In the genomic region with DNA sequence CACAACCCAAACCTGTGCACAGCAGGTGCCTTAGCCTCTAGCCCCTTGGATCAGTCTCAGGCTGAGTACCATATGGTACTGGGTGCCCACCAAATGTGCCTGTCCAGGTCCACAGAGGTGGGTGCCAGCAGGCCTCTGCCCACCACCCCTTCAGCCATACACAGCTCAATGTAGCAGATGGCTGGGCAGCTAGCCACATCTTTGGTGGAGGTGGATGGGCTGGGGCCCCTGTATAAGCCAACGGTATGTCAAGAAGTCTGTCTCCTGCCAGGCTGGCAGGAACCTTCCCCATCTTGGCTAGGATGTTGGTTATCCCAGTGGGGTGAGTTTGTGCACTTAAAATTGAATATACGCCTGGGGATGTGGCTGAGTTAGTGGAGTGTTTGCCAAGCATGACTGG, we compare ENCODE assay signal across 30 mouse cellular contexts. TPM values are rescaled to one million over a fixed set of nuclear protein-coding genes. Genes with fewer than 3 reads are reported as not detected.
DNase-seq lines count a peak whose midpoint lies in the region; ATAC-seq and TF ChIP-seq lines count a peak whose summit lies in the region.
"Had no signal": no experiment of that assay in that cellular context is flagged by ENCODE, and none has a peak within 500 bp of the region (broad histone marks: within the 10 kb centered on the region; RNA-seq: fewer than 3 reads in every experiment).

No protein-coding gene starts in this region.

- H3K36me3 ChIP-seq in hindbrain, postnatal 0 days (ENCODE audit: insufficient read depth, low read length), result no peaks in the 10 kb centered on the region
- no peaks in the 10 kb centered on the region for H3K36me3 ChIP-seq in hindbrain, embryonic 10.5 days
- H3K36me3 ChIP-seq: forebrain, embryonic 12.5 days; hindbrain, embryonic 13.5 days; liver, embryonic 15.5 days had no signal

- H3K9ac ChIP-seq in hindbrain, postnatal 0 days (replicated peaks; ENCODE audit: low read length), result no peak overlapping the region
- H3K9ac ChIP-seq: forebrain, embryonic 12.5 days; kidney, embryonic 15.5 days; limb, embryonic 12.5 days; liver, embryonic 15.5 days; lung, embryonic 15.5 days; neural tube, embryonic 13.5 days had no signal

- ATAC-seq in hindbrain, postnatal 0 days, result 0 out of 2 replicates have a peak, but pooled peaks have one; percentile 8
- peak; percentile 47; the same call in 1 of the 2 replicates for ATAC-seq in cerebellum, adult (ENCODE audit: insufficient number of reproducible peaks, low FRiP score, low TSS enrichment)
- ATAC-seq: Patski had no signal

- H3K27me3 ChIP-seq in hindbrain, postnatal 0 days (ENCODE audit: insufficient read depth, low read length), result no peaks in the 10 kb centered on the region
- peaks cover 32% of the 10 kb centered on the region for H3K27me3 ChIP-seq in hindbrain, embryonic 10.5 days (ENCODE audit: insufficient read depth, poor library complexity, severe bottlenecking)
- H3K27me3 ChIP-seq: Patski had no signal

- H3K4me2 ChIP-seq in hindbrain, postnatal 0 days (ENCODE audit: low read depth, low read length), result no peak overlapping the region
- H3K4me2 ChIP-seq: forebrain, embryonic 12.5 days; hindbrain, embryonic 13.5 days; kidney, embryonic 15.5 days; limb, embryonic 12.5 days; liver, embryonic 15.5 days; lung, embryonic 15.5 days; midbrain, embryonic 11.5 days; neural tube, embryonic 13.5 days had no signal

- 62% methylated on average over 2 of the region's 2 CpGs for WGBS in hindbrain, postnatal 0 days
- 85% methylated on average over 2 of the region's 2 CpGs for WGBS in hindbrain, embryonic 10.5 days

- peak; percentile 66 for DNase-seq in hindbrain, postnatal 0 days (ENCODE audit: low spot score)
- no peak for DNase-seq in hindbrain, embryonic 10.5 days (ENCODE audit: low spot score)
- peak; percentile 96 for DNase-seq in cerebellum, adult 8-10 months
- DNase-seq in cerebellum, postnatal 25 days, result peak; percentile 97 to 98
- DNase-seq in layer of hippocampus, postnatal 14 days (ENCODE audit: low spot score in 2 of 2), result no peak
- no peak for DNase-seq in adrenal gland, adult 8-10 months
- no peak for DNase-seq in embryo, embryonic 10 days (ENCODE audit: low spot score)
- DNase-seq: gastrocnemius, postnatal 25 days; heart, postnatal 36 days; kidney, adult 18-20 months; kidney, postnatal 25 days; layer of hippocampus, postnatal 36 days; lung, postnatal 36 days; right cerebral cortex, postnatal 4 days; thymus, adult 18-20 months; thymus, postnatal 25 days had no signal

- peaks cover 12% of the 10 kb centered on the region for H3K4me1 ChIP-seq in hindbrain, postnatal 0 days (ENCODE audit: insufficient read depth, low read length)
- peaks cover 44% of the 10 kb centered on the region for H3K4me1 ChIP-seq in hindbrain, embryonic 10.5 days (replicated peaks)

- TF ChIP-seq CTCF in hindbrain, postnatal 0 days (IDR thresholded peaks at IDR 0.05; ENCODE audit: low read depth), result no peak

- no peak overlapping the region for H3K4me3 ChIP-seq in hindbrain, postnatal 0 days (ENCODE audit: low read length)
- H3K4me3 ChIP-seq in hindbrain, embryonic 10.5 days, result no peak overlapping the region
- H3K4me3 ChIP-seq: erythroblast, embryonic 14.5 days; forebrain, embryonic 12.5 days; heart, embryonic 10.5 days; hindbrain, embryonic 13.5 days; kidney, embryonic 15.5 days; limb, embryonic 12.5 days; liver, embryonic 15.5 days; lung, embryonic 15.5 days; neural tube, embryonic 13.5 days had no signal

- H3K9me3 ChIP-seq in hindbrain, postnatal 0 days (ENCODE audit: low read length), result no peaks in the 10 kb centered on the region
- no peaks in the 10 kb centered on the region for H3K9me3 ChIP-seq in hindbrain, embryonic 10.5 days
- H3K9me3 ChIP-seq: forebrain, embryonic 12.5 days; heart, embryonic 10.5 days; hindbrain, embryonic 13.5 days; kidney, embryonic 15.5 days; limb, embryonic 12.5 days; liver, embryonic 15.5 days; lung, embryonic 15.5 days; neural tube, embryonic 13.5 days had no signal

- no peak overlapping the region; the same call in 1 of the 2 replicates for H3K27ac ChIP-seq in hindbrain, postnatal 0 days
- no peak overlapping the region for H3K27ac ChIP-seq in hindbrain, embryonic 10.5 days
- H3K27ac ChIP-seq: forebrain, embryonic 12.5 days; heart, embryonic 10.5 days; hindbrain, embryonic 13.5 days; kidney, embryonic 15.5 days; limb, embryonic 12.5 days; liver, embryonic 15.5 days; lung, embryonic 15.5 days; neural tube, embryonic 13.5 days; stomach, postnatal 0 days had no signal

RNA-seq across cellular contexts. Expression of a gene that starts 10.6 kb away (rescaled TPM):
- total RNA-seq in hindbrain, postnatal 0 days (2014; rRNA removed), result 101 and 119 TPM in 2 replicates
- polyA plus RNA-seq in hindbrain, postnatal 0 days (2015; fragmentation: Nextera tagmentation; extraction: Ambion mirVana), result 78.2 and 83.9 TPM in 2 replicates
- 36.3 and 38.6 TPM in 2 replicates for polyA plus RNA-seq in hindbrain, embryonic 10.5 days (2016; fragmentation: Nextera tagmentation; extraction: Ambion mirVana)
- 10 to 100 TPM; 24.5 to 28.7 TPM for total RNA-seq in layer of hippocampus, postnatal 14 days (2021)
- total RNA-seq in adrenal gland, adult 8-10 months (2022), result 100 to 1,000 TPM in 2 of 4 experiments, 10 to 100 TPM in 2; 89.1 to 191 (median 124) TPM

RNA-seq across cellular contexts. Expression of a gene that starts 10.7 kb away (rescaled TPM):
- total RNA-seq in hindbrain, postnatal 0 days (2014; rRNA removed), result 25.5 and 46.1 TPM in 2 replicates
- 75.9 and 81.6 TPM in 2 replicates for polyA plus RNA-seq in hindbrain, postnatal 0 days (2015; fragmentation: Nextera tagmentation; extraction: Ambion mirVana)
- polyA plus RNA-seq in hindbrain, embryonic 10.5 days (2016; fragmentation: Nextera tagmentation; extraction: Ambion mirVana), result 89.5 and 90.0 TPM in 2 replicates
- 10 to 100 TPM; 43.9 to 50.4 TPM for total RNA-seq in layer of hippocampus, postnatal 14 days (2021)
- total RNA-seq in adrenal gland, adult 8-10 months (2022), result 100 to 1,000 TPM in 3 of 4 experiments, 10 to 100 TPM in 1; 99.4 to 147 (median 129) TPM

RNA-seq across cellular contexts. Expression of a gene that starts 18.4 kb away (rescaled TPM):
- 62.6 and 79.4 TPM in 2 replicates for total RNA-seq in hindbrain, postnatal 0 days (2014; rRNA removed)
- polyA plus RNA-seq in hindbrain, postnatal 0 days (2015; fragmentation: Nextera tagmentation; extraction: Ambion mirVana), result 16.1 and 18.5 TPM in 2 replicates
- polyA plus RNA-seq in hindbrain, embryonic 10.5 days (2016; fragmentation: Nextera tagmentation; extraction: Ambion mirVana), result 26.0 and 29.7 TPM in 2 replicates
- total RNA-seq in layer of hippocampus, postnatal 14 days (2021), result 10 to 100 TPM; 29.5 to 33.8 TPM
- total RNA-seq in adrenal gland, adult 8-10 months (2022), result 100 to 1,000 TPM; 323 to 455 (median 409) TPM

RNA-seq across cellular contexts. Expression of a gene that starts 24.7 kb away (rescaled TPM):
- 2.1 and 5.0 TPM in 2 replicates for total RNA-seq in hindbrain, postnatal 0 days (2014; rRNA removed)
- polyA plus RNA-seq in hindbrain, postnatal 0 days (2015; fragmentation: Nextera tagmentation; extraction: Ambion mirVana), result 6.7 and 9.1 TPM in 2 replicates
- polyA plus RNA-seq in hindbrain, embryonic 10.5 days (2016; fragmentation: Nextera tagmentation; extraction: Ambion mirVana), result 8.1 and 9.1 TPM in 2 replicates
- 1 to 10 TPM; 5.5 to 6.6 TPM for total RNA-seq in layer of hippocampus, postnatal 14 days (2021)
- total RNA-seq in adrenal gland, adult 8-10 months (2022), result 10 to 100 TPM; 11.7 to 21.1 (median 18.7) TPM
- total RNA-seq: common myeloid progenitor, adult 5-6 weeks had no signal

RNA-seq across cellular contexts. Expression of a gene that starts 30.6 kb away (rescaled TPM):
- total RNA-seq in hindbrain, postnatal 0 days (2014; rRNA removed), result 8.5 and 10.0 TPM in 2 replicates
- polyA plus RNA-seq in hindbrain, postnatal 0 days (2015; fragmentation: Nextera tagmentation; extraction: Ambion mirVana), result 20.0 and 22.4 TPM in 2 replicates
- 19.3 and 20.3 TPM in 2 replicates for polyA plus RNA-seq in hindbrain, embryonic 10.5 days (2016; fragmentation: Nextera tagmentation; extraction: Ambion mirVana)
- total RNA-seq in layer of hippocampus, postnatal 14 days (2021), result 10 to 100 TPM; 32.4 to 36.6 TPM
- 100 to 1,000 TPM; 256 to 532 (median 452) TPM for total RNA-seq in adrenal gland, adult 8-10 months (2022)

Comparison
In these comparisons a context has a peak if more than half of its experiments do, and no peak if none do; other contexts are left out.
1. DNase-seq: peak in hindbrain, postnatal 0 days (single experiment), cerebellum, adult 8-10 months (single experiment) and cerebellum, postnatal 25 days (2 of 2); none in hindbrain, embryonic 10.5 days (single experiment), layer of hippocampus, postnatal 14 days (0 of 2), adrenal gland, adult 8-10 months (single experiment) and embryo, embryonic 10 days (single experiment).